Mouse (Mus musculus) cortical plate, adult 2 months (tissue): Measurements from ENCODE around the gene Rcc1.

Source experiments
- CTCF ChIP-seq: fragments of 200-500 bp; IDR thresholded peaks from 2 replicates; pipeline ENCODE4 v1.5.1; 2011; ENCODE audit warnings: mild to moderate bottlenecking, control low read depth, low read length; ENCODE audit not compliant: insufficient read depth; ENCODE audit errors: extremely low read depth
- POLR2A ChIP-seq: fragments of 200-500 bp; IDR thresholded peaks from 2 replicates; pipeline ENCODE4 v1.6.1; 2011; ENCODE audit warnings: mild to moderate bottlenecking, low read length, control low read depth; ENCODE audit not compliant: insufficient read depth; ENCODE audit errors: extremely low read depth

DNA sequence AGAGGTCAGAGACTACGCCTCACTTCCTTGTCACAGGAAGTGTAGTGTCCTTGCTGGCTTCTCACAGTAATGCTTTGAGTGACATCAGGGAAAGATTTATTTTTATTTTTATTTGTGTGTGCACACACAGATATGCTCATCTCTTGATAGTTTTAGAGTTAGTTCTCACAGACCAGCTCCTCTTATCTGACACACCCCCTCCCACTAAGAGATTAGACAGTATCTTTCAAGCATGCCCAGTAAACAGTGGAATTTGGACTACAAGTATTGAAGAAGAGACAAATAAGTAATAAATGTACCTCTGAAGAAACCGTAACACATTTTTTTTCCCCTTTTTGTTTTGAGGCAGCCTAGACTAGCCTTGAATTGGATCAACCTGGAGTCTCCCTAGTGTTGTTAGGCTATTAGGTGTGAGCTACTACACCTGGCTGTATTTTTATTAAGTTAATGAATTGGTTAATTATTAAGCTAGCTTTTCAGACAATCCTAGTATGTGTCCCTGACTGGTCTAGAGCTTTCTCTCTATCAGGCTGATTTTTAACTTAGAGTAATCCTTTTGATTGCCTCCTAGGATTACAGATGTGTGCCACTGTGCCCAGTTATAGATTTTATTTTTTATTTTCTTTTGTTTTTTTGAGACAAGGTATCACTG is 27.7 kb upstream of the Rcc1 start:
- no peak for TF ChIP-seq POLR2A
- no peak for TF ChIP-seq CTCF
